In genomic region chr2:110302261-110302660, GRCm38 (mm10) we compare ENCODE assay signal across 15 mouse cellular contexts.
"Had no signal": no experiment of that assay in that cellular context is flagged by ENCODE, and none has a peak within 500 bp of the region (broad histone marks: within the 10 kb centered on the region; RNA-seq: fewer than 3 reads in every experiment).

No protein-coding gene starts in this region.

- H3K9ac ChIP-seq: limb, embryonic 13.5 days; liver, embryonic 13.5 days; midbrain, embryonic 12.5 days had no signal

- H3K4me2 ChIP-seq: limb, embryonic 13.5 days; liver, embryonic 13.5 days; midbrain, embryonic 12.5 days had no signal

- H3K4me3 ChIP-seq: limb, embryonic 13.5 days; liver, embryonic 13.5 days; midbrain, embryonic 12.5 days had no signal

- H3K9me3 ChIP-seq: limb, embryonic 13.5 days; liver, embryonic 13.5 days; midbrain, embryonic 12.5 days had no signal

- DNase-seq: kidney, adult 9 months; kidney, postnatal 25 days; layer of hippocampus, adult 9-11 months; layer of hippocampus, postnatal 36 days; left cerebral cortex, postnatal 4 days; liver, embryonic 13.5 days; lung, adult 18-20 months; right cerebral cortex, adult 18-20 months; right cerebral cortex, postnatal 25 days; spleen, adult 18-20 months; thymus, adult 18-20 months; thymus, postnatal 14 days had no signal

- H3K36me3 ChIP-seq: limb, embryonic 13.5 days; liver, embryonic 13.5 days; midbrain, embryonic 12.5 days had no signal

- ATAC-seq: midbrain, embryonic 16.5 days had no signal

- H3K4me1 ChIP-seq: midbrain, embryonic 12.5 days had no signal

- H3K27me3 ChIP-seq: limb, embryonic 13.5 days; liver, embryonic 13.5 days; midbrain, embryonic 12.5 days had no signal

- H3K27ac ChIP-seq: limb, embryonic 13.5 days; liver, embryonic 13.5 days; midbrain, embryonic 12.5 days had no signal
